ENCODE assay signal across 21 mouse cellular contexts in the genomic region with DNA sequence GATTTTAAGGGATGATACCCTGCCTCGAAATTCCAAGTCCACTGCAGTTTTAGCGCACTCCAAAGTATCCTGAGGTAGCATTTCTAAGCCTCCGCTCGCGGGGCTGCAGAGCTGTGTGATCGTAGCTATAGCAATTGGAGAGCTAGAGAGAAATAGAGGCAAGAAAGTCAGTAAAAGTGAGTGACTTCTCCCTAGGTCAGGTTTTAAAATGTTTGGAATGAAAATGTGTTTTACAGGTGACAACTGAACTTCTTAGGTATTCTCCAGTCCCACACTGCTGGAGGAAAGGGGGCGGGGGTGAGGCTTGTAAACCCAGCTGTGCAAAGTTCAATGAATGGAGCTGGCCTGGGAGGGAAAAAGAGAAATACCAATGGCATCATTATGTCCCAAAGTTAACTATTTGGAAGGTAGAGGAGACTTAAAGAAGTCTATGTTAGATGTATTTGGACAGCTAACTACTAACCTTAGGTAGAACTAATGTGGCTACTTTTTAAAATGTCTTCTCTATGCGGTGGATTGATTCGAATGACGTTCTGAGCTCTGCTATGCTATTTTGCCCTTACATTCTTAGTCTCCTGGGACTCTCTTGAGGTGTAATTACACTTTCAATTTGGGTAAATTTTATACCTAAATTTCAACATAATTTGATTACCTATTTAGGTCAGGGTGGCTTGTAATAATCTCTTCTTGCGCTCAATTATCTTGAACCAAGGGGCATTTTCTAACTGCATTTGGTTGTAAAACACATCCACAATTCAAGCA. TPM values are rescaled to one million over a fixed set of nuclear protein-coding genes. Genes with fewer than 3 reads are reported as not detected.
DNase-seq lines count a peak whose midpoint lies in the region; ATAC-seq and TF ChIP-seq lines count a peak whose summit lies in the region.
"Had no signal": no experiment of that assay in that cellular context is flagged by ENCODE, and none has a peak within 500 bp of the region (broad histone marks: within the 10 kb centered on the region; RNA-seq: fewer than 3 reads in every experiment).

No protein-coding gene starts in this region.

- H3K4me2 ChIP-seq in forebrain, embryonic 15.5 days (replicated peaks), result no peak overlapping the region
- H3K4me2 ChIP-seq in lung, embryonic 16.5 days (ENCODE audit: low read depth, low read length), result peak overlapping the region; percentile 51
- H3K4me2 ChIP-seq in intestine, postnatal 0 days (replicated peaks; ENCODE audit: low read depth), result peak overlapping the region; percentile 74
- H3K4me2 ChIP-seq: heart, embryonic 11.5 days had no signal

- H3K9ac ChIP-seq in forebrain, embryonic 15.5 days (replicated peaks), result no peak overlapping the region
- peak overlapping the region; percentile 65 for H3K9ac ChIP-seq in lung, embryonic 16.5 days (ENCODE audit: low read length)
- H3K9ac ChIP-seq in intestine, postnatal 0 days (ENCODE audit: low read depth, low read length), result no peak overlapping the region
- H3K9ac ChIP-seq: forebrain, postnatal 0 days; neural tube, embryonic 12.5 days had no signal

- H3K27ac ChIP-seq in forebrain, embryonic 10.5 days, result no peak overlapping the region
- no peak overlapping the region for H3K27ac ChIP-seq in forebrain, embryonic 15.5 days (replicated peaks)
- peak overlapping the region; percentile 95 for H3K27ac ChIP-seq in lung, embryonic 16.5 days (ENCODE audit: low read length)
- H3K27ac ChIP-seq in intestine, postnatal 0 days (ENCODE audit: low read depth, low read length), result peak overlapping the region; percentile 81; the same call in 1 of the 2 replicates
- H3K27ac ChIP-seq: neural tube, embryonic 12.5 days had no signal

- H3K27me3 ChIP-seq in forebrain, embryonic 10.5 days (ENCODE audit: poor library complexity, severe bottlenecking), result peaks cover 100% of the 10 kb centered on the region
- peaks cover 83% of the 10 kb centered on the region for H3K27me3 ChIP-seq in forebrain, embryonic 15.5 days
- H3K27me3 ChIP-seq in lung, embryonic 16.5 days (ENCODE audit: control insufficient read depth, insufficient read depth, low read depth, low read length), result peaks cover 59% of the 10 kb centered on the region
- H3K27me3 ChIP-seq in intestine, postnatal 0 days (replicated peaks; ENCODE audit: control insufficient read depth, insufficient read depth, low read length), result peaks cover 40% of the 10 kb centered on the region; the same call in 1 of the 2 replicates

- no peaks in the 10 kb centered on the region for H3K36me3 ChIP-seq in forebrain, embryonic 10.5 days (replicated peaks)
- H3K36me3 ChIP-seq in forebrain, embryonic 15.5 days, result no peaks in the 10 kb centered on the region
- H3K36me3 ChIP-seq in lung, embryonic 16.5 days (ENCODE audit: control insufficient read depth, insufficient read depth, low read length), result no peaks in the 10 kb centered on the region
- H3K36me3 ChIP-seq in intestine, postnatal 0 days (ENCODE audit: control insufficient read depth, insufficient read depth), result no peaks in the 10 kb centered on the region
- H3K36me3 ChIP-seq: neural tube, embryonic 12.5 days had no signal

- peak; percentile 38 for DNase-seq in forebrain, embryonic 10.5 days (ENCODE audit: extremely low spot score, low spot score)
- no peak for DNase-seq in lung, adult 18-20 months
- peak; percentile 42 for DNase-seq in retina, postnatal 1 day
- DNase-seq in kidney, postnatal 14 days, result no peak
- no peak for DNase-seq in cerebellum, postnatal 25 days
- DNase-seq: adrenal gland, postnatal 10 days; cerebellum, postnatal 36 days; heart, postnatal 36 days; kidney, postnatal 25 days; layer of hippocampus, postnatal 36 days; spleen, adult 18-20 months; thymus, adult 18-20 months had no signal

- no peaks in the 10 kb centered on the region for H3K9me3 ChIP-seq in forebrain, embryonic 10.5 days
- no peaks in the 10 kb centered on the region for H3K9me3 ChIP-seq in forebrain, embryonic 15.5 days
- H3K9me3 ChIP-seq in lung, embryonic 16.5 days (ENCODE audit: control insufficient read depth, low read length), result no peaks in the 10 kb centered on the region
- no peaks in the 10 kb centered on the region for H3K9me3 ChIP-seq in intestine, postnatal 0 days (ENCODE audit: control insufficient read depth)
- H3K9me3 ChIP-seq: neural tube, embryonic 12.5 days had no signal

- ATAC-seq in forebrain, embryonic 15.5 days (replicated peaks), result no peak
- ATAC-seq in lung, embryonic 16.5 days (ENCODE audit: low read depth), result no peak
- peak; percentile 44; the same call in 1 of the 2 replicates for ATAC-seq in intestine, postnatal 0 days
- ATAC-seq: forebrain, postnatal 0 days; inflammation-experienced regulatory T-cells, adult 6 months had no signal

- TF ChIP-seq CTCF in intestine, postnatal 0 days (IDR thresholded peaks at IDR 0.05; ENCODE audit: low read depth), result no peak

- peaks cover 60% of the 10 kb centered on the region for H3K4me1 ChIP-seq in forebrain, embryonic 10.5 days
- peaks cover 22% of the 10 kb centered on the region for H3K4me1 ChIP-seq in forebrain, embryonic 15.5 days
- H3K4me1 ChIP-seq in lung, embryonic 16.5 days (replicated peaks; ENCODE audit: control insufficient read depth, insufficient read depth, low read length), result peaks cover 5% of the 10 kb centered on the region; the same call in 1 of the 2 replicates
- H3K4me1 ChIP-seq in intestine, postnatal 0 days (replicated peaks; ENCODE audit: control insufficient read depth, insufficient read depth, low read length), result no peaks in the 10 kb centered on the region

- WGBS in forebrain, embryonic 10.5 days, result 2% methylated on average over 11 of the region's 11 CpGs
- 3% methylated on average over 11 of the region's 11 CpGs for WGBS in forebrain, embryonic 15.5 days
- 4% methylated on average over 11 of the region's 11 CpGs for WGBS in lung, embryonic 16.5 days
- 4% methylated on average over 11 of the region's 11 CpGs for WGBS in intestine, postnatal 0 days

- no peak overlapping the region for H3K4me3 ChIP-seq in forebrain, embryonic 10.5 days
- H3K4me3 ChIP-seq in forebrain, embryonic 15.5 days, result no peak overlapping the region
- peak overlapping the region; percentile 20 for H3K4me3 ChIP-seq in lung, embryonic 16.5 days (ENCODE audit: low read length)
- H3K4me3 ChIP-seq in intestine, postnatal 0 days (ENCODE audit: low read depth, low read length), result peak overlapping the region; percentile 30
- H3K4me3 ChIP-seq: megakaryocyte, embryonic 14.5 days; neural tube, embryonic 12.5 days had no signal

RNA-seq across cellular contexts. Expression of a gene that starts 9.6 kb away (rescaled TPM):
- polyA plus RNA-seq in forebrain, embryonic 10.5 days (2016; fragmentation: Nextera tagmentation; extraction: Ambion mirVana), result 0.17 and 0.61 TPM in 2 replicates
- polyA plus RNA-seq in forebrain, embryonic 15.5 days (2015; fragmentation: Nextera tagmentation; extraction: Ambion mirVana), result 0.10 and 0.20 TPM in 2 replicates
- 7.5 and 8.2 TPM in 2 replicates for polyA plus RNA-seq in lung, embryonic 16.5 days (2015; fragmentation: Nextera tagmentation; extraction: Ambion mirVana)
- 3.7 and 4.0 TPM in 2 replicates for polyA plus RNA-seq in intestine, postnatal 0 days (2015; fragmentation: Nextera tagmentation; extraction: Ambion mirVana)
- polyA plus RNA-seq: inflammation-experienced regulatory T-cells, adult 6 months; limb, embryonic 11.5 days had no signal

RNA-seq across cellular contexts. Expression of a gene that starts 26.8 kb away (rescaled TPM):
- 0.21 and 0.43 TPM in 2 replicates for polyA plus RNA-seq in forebrain, embryonic 10.5 days (2016; fragmentation: Nextera tagmentation; extraction: Ambion mirVana)
- polyA plus RNA-seq in forebrain, embryonic 15.5 days (2015; fragmentation: Nextera tagmentation; extraction: Ambion mirVana), result 0.11 and 0.27 TPM in 2 replicates
- 3.0 and 5.1 TPM in 2 replicates for polyA plus RNA-seq in lung, embryonic 16.5 days (2015; fragmentation: Nextera tagmentation; extraction: Ambion mirVana)
- 0.20 and 0.43 TPM in 2 replicates for polyA plus RNA-seq in intestine, postnatal 0 days (2015; fragmentation: Nextera tagmentation; extraction: Ambion mirVana)
- polyA plus RNA-seq: inflammation-experienced regulatory T-cells, adult 6 months had no signal

Comparison
In these comparisons a context has a peak if more than half of its experiments do, and no peak if none do; other contexts are left out.
1. DNase-seq: peak in forebrain, embryonic 10.5 days (single experiment) and retina, postnatal 1 day (single experiment); none in lung, adult 18-20 months (0 of 2), kidney, postnatal 14 days (single experiment) and cerebellum, postnatal 25 days (0 of 2).
2. H3K27ac ChIP-seq: peak in lung, embryonic 16.5 days (single experiment) and intestine, postnatal 0 days (single experiment); none in forebrain, embryonic 10.5 days (single experiment) and forebrain, embryonic 15.5 days (single experiment).
3. H3K4me3 ChIP-seq: peak in lung, embryonic 16.5 days (single experiment) and intestine, postnatal 0 days (single experiment); none in forebrain, embryonic 10.5 days (single experiment) and forebrain, embryonic 15.5 days (single experiment).